Mouse (Mus musculus): ENCODE measurements at regions not wholly inside any gene's neighbourhood (a gene's known extent, or its start where the extent isn't known, plus 50 kb on each side); places are given as distances from the start of the nearest gene placed in this dataset.
A peak's percentile ranks its signal among the peaks of the same experiment; 100 is the strongest.

DNA sequence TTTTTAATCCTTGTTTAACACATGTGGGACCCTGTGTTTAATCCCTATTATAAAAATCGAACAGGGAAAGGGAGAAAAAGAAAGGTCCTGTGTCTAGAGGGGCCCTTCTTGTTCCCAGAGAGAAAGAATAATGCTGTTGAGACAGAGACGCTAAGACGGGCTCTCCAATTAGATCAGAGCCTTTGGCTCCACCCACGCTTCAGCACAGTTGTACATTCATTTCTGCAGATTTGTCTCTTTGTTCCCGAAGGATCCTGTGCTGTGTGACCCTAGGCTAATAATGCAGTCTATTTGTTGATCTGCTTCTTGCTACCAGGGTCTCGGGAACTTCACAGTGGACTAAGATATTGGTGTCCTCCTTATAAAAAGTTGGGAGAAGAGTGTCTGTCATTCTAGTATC is 92.0 kb downstream of the Cdc5l start:
- DNase-seq, result no peak

DNA sequence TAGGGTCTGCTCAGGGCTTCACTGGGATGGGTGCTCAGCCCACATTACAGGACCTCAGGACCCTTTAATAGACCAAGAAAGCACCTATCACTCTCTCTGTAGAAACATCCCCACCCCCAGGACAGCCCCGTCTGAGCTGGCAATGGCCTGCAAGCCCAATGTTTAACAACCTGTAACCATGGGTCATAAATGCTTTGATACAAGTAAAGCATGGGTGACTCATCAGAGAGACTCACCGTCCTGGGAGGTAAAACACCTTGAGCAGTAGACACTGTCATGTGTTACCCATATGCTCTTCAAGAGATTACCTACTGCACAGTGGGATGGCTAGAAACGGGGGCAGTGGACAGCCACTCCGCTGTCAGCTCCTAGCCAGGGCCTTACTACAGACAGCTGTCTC is 92.7 kb downstream of the Cdc5l start:
- DNase-seq, result no peak

DNA sequence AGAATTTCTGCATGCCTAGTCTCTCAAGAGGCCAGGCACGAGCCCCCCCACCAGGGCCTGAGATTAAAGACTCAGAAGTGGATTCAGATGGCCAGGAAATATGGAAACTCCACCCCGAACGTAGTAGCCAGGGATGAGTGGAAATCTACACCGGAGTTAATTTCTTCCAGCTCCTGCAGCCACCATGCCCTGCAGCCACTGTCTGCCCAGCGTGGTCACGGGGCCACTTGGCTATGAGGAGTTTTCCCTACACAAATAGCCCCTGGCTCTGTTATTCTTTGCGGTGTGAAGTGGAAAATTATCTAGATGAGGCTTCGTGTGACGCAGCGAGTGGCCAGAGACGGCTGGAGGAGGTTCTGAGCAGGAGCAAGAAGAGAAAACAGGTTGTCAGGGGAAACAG is 94.3 kb downstream of the Cdc5l start:
- no peak for DNase-seq

- DNase-seq, result no peak
Measured at GRCm38 (mm10) chr17:45338086-45338485, 95.5 kb downstream of the Cdc5l start.

GRCm38 (mm10) chr17:45335586-45336151 is 97.9 kb downstream of the Cdc5l start:
- DNase-seq, result no peak

DNA sequence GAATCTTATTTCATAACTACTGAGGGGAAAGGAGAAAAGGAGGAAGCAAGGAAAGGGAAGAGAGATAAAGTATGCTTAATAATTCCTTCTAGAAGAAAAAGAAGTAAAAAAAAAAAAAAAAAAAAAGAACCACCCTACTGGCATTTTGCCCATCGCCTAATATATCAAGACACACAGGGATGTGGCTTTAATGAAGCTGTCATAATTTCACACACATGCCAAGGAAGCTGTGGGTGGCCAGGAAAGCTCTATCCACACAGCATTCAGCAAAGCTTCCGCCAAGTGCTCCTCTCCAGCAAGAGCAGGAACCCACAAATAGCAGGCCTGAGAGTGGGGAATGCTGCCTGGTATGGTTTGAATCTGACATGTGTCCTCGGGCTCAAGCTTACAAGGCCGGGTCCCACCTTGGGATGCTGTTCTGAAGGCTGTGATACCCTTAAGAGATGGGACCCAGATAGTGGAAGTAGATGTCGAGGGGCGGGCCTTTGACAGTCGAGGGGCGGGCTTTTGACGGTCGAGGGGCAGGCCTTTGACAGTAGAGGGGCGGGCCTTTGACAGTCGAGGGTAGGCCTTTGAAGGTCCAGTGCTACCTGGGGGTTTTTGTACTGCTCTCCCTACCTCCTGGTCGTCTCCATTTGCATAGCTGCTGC is 98.7 kb downstream of the Cdc5l start:
- no peak for DNase-seq

DNA sequence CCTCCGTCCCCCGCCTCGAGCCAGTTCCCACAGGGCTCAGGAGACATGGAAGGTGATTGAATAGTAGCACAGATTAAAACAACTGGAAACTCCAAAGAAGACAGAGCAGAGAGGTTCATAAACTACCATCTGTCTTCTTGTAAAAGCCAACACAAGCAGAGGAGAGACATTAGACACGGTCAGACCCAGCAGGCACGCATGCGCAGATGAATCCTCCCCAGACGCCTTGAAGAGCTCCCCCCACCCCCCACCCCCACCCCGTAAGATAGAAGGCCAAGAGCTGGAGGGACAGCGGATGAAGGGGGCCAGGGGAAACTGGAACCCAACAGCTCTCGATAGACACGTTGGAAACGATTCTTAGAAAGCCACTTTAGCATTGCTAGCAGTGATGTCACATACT is 101.2 kb downstream of the Cdc5l start:
- DNase-seq, result no peak

DNA sequence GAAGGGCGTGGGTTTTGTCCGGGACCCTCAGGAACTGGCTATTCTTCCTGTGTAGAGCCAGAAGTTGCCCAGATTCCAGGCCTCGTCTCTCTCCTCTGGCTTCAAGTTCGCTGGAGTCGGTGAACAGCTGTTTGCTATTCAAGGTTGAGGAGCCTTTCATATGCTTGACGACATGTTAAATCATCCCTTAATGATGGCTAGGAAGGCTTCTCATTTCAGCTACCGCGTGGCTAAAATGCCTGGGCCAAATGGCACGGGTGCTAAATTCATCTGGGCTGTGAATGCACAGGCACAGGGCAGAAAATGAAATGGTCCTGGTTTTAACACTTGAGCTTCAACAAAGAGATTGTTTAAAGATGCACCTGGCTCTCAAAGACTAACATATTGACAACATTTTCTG is 104.3 kb downstream of the Cdc5l start:
- no peak for DNase-seq

DNA sequence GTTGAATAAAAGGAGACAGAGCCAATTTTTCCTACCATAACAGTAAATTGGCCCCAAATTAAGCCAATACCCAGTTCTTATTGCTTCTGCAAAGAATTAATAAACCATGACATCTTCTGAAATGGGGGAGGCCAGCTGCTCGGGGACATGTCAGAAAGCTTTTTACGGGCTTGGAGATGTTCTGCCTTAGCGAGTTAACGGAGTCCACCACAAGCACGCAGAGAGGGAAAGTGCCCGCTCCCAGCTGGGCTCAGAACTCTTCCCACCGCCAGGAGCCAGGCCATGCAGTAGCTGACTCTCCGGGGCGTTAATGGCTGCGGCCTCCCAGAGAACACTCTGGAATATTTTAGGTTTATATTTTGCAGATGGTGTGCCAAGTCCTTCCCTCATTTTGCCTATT is 106.8 kb downstream of the Cdc5l start:
- DNase-seq, result no peak

GRCm38 (mm10) chr17:45326173-45326572 is 107.4 kb downstream of the Cdc5l start:
- DNase-seq, result no peak

GRCm38 (mm10) chr17:45322842-45323241 is 110.7 kb downstream of the Cdc5l start:
- no peak for DNase-seq

GRCm38 (mm10) chr17:45320074-45320473 is 113.5 kb downstream of the Cdc5l start:
- DNase-seq, result no peak

- DNase-seq, result peak; percentile 8
Measured at GRCm38 (mm10) chr17:45318211-45319076, 115.1 kb downstream of the Cdc5l start.

GRCm38 (mm10) chr17:45312510-45313266 is 120.8 kb downstream of the Cdc5l start:
- no peak for DNase-seq

- DNase-seq, result no peak
Measured at GRCm38 (mm10) chr17:45306506-45306905, 127.0 kb downstream of the Cdc5l start.

- DNase-seq, result no peak
Measured at GRCm38 (mm10) chr17:45303183-45303582, 130.4 kb downstream of the Cdc5l start.

GRCm38 (mm10) chr17:45298355-45298754 is 135.2 kb downstream of the Cdc5l start:
- DNase-seq, result peak; percentile 50

- no peak for DNase-seq
Measured at GRCm38 (mm10) chr17:45297860-45298259, 135.7 kb downstream of the Cdc5l start.

GRCm38 (mm10) chr17:45296363-45296762 is 137.2 kb downstream of the Cdc5l start:
- no peak for DNase-seq

DNA sequence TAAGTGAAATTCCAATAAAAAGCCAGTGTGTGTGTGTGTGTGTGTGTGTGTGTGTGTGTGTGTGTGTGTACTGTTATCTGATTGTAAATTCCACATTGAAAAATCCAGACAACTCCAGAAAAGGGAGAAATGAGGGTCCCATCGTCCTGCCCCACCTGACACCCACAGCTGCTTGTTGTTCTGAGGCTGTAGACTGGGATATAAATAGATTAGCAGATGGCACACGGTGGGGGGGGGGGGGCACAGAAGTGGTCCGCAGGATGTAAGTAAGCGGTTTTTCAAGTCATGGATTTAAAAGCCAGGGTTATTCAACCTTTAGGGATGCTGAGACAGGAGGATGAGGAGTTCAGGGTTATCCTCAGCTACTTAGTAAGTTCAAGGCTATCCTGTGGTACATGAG is 138.7 kb downstream of the Cdc5l start:
- no peak for DNase-seq

- no peak for DNase-seq
Measured at GRCm38 (mm10) chr17:45294256-45294865, 139.2 kb downstream of the Cdc5l start.

GRCm38 (mm10) chr17:45292883-45293282 is 140.7 kb downstream of the Cdc5l start:
- no peak for DNase-seq

DNA sequence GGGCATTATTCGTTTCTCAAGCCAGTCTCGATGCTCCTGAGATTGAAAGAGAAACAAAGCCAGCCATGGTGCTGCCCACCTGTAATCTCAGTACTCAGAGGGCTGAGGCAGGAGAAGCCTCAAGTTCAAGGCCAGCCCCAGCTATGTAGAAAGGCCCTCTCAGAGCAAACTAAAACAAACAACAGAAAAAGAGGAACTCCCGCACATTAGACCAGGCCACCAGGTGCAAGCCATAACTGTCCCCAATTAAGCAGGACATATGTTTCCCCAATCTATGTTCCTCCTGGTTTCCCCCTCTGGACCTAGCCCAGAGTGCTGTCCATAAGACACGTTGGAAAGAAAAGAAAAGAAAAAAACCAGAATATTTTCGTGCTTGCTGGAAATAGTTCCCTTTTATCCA is 142.5 kb downstream of the Cdc5l start:
- no peak for DNase-seq

Data from liver (tissue).